Mouse (Mus musculus): ENCODE data around the gene Hba-a1.
A peak's percentile ranks its signal among the peaks of the same experiment; 100 is the strongest.
"Not testable (repeated sequence)": the region's sequence is repeated elsewhere in the genome, so short reads cannot be mapped to it uniquely, and the experiment has no call there.

Hba-a1 gene

DNA sequence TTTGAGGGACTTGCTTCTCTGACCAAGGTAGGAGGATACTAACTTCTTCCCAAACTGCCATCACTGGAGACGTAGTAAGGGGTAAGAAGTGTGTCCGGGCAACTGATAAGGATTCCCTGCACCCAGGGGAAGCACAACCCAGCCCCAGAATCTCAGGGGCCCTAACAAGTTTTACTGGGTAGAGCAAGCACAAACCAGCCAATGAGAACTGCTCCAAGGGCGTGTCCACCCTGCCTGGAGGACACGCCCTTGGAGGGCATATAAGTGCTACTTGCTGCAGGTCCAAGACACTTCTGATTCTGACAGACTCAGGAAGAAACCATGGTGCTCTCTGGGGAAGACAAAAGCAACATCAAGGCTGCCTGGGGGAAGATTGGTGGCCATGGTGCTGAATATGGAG is 12.9 kb downstream of the Hba-a1 start, which contains the start of gene Hba-a2:
Gene Hba-a2 (plus strand): TSS at position 287 of the 400 bp plus-strand sequence.
- DNase-seq (ENCODE audit: low spot score in 2 of 2), result not testable (repeated sequence)

GRCm38 (mm10) chr11:32297417-32297816 is 14.1 kb downstream of the Hba-a1 start:
- DNase-seq (ENCODE audit: low spot score in 2 of 2), result not testable (repeated sequence)

DNA sequence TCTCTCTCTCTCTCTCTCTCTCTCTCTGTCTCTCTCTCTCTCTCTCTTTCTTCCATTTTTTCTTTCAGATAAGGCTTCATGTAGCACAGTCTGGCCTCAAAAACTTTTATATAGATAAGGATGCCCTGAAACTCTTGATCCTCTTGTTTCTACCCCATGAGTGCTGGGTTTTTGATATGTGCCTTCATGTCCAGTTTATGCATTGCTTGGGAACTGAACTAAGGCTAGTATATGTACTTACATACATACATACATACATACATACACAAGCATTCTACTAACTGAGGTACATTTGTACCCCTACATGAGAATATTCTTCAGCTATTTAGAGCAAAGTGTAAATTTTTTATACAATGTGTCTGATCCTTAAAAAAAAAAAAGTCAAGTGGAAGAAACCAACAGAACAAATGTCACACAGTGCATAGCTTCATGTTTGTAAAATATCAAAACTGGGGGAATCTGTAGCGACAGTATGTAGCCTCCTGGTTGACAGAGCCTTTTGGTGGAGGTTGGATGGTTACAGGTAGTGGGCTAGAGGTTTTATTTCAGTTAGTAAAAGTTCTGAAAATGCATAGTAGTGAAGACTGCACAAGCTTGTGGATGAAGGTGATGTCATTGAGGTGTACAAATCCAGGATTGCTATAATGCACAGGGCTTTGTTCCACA is 14.7 kb downstream of the Hba-a1 start:
- DNase-seq (ENCODE audit: low spot score in 2 of 2), result no peak

DNA sequence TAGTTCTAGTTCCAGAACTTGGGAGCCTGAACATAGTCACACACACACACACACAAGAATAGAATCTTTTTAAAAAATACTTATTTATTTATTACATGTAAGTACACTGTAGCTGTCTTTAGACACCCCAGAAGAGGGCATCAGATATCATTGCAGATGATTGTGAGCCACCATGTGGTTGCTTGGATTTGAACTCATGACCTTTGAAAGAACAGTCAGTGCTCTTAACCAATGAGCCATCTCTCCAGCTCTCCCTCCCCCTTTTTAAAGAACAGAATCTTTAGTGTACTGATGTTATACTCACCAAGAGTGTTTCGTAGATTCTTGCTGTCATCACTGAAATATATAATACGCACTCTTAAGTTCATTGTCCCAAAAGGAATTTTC is 15.2 kb downstream of the Hba-a1 start:
- no peak for DNase-seq (ENCODE audit: low spot score in 2 of 2)

DNA sequence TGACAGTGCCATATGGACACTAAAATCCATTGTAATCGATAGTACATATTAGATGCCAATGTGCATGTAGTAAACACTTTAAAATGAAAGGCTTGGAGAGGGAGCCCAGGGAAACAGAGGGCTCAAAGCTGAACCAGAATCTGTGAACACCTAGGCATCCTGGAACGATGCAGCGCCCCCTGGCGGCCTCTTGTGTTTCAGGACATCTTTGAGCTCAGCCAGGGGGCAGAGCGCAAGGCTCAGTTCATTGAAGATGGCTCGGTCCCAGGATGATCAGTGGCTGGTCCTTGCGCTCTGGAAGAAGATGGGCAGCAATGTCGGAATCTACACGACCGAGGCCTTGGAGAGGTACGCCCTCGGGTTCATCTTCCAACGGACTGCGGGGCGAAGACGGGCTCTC is 16.6 kb downstream of the Hba-a1 start, which contains the start of gene Hbq1a:
Gene Hbq1a (plus strand): TSS at position 205 of the 400 bp plus-strand sequence.
- DNase-seq (ENCODE audit: low spot score in 2 of 2), result peak in 1 of 2 experiments; percentile 32

- DNase-seq (ENCODE audit: low spot score in 2 of 2), result no peak
These were observed 17.3 kb downstream of the Hba-a1 start for GRCm38 (mm10) chr11:32300279-32301267.

- no peak for DNase-seq (ENCODE audit: low spot score in 2 of 2)
These were observed 18.2 kb downstream of the Hba-a1 start for GRCm38 (mm10) chr11:32301506-32301905.

GRCm38 (mm10) chr11:32302824-32303419 is 19.6 kb downstream of the Hba-a1 start:
- no peak for DNase-seq (ENCODE audit: low spot score in 2 of 2)

- no peak for DNase-seq (ENCODE audit: low spot score in 2 of 2)
These were observed 20.1 kb downstream of the Hba-a1 start for GRCm38 (mm10) chr11:32303455-32303854.

GRCm38 (mm10) chr11:32307006-32307405 is 23.7 kb downstream of the Hba-a1 start:
- no peak for DNase-seq (ENCODE audit: low spot score in 2 of 2)

- DNase-seq (ENCODE audit: low spot score in 2 of 2), result no peak
These were observed 26.1 kb downstream of the Hba-a1 start for GRCm38 (mm10) chr11:32309446-32309845.

DNA sequence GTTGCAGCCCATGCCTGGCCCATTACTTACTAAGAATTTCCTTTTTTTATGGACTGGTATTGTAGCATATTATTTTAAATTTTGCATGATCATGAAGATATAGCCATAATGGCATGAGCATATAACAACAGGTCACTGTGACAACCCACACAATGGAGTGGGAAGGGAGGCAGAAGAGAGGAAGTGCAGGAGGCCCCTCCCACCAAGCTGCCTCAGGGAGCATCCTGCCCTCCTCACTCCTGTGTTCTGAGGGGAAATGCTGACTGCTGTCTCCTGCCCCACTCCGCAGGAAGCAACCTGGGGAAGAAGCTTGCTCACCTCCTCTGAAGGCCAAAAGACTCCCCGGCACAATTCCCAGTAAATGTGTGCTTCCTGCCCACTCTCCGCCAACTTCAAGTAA is 26.6 kb downstream of the Hba-a1 start:
- DNase-seq (ENCODE audit: low spot score in 2 of 2), result no peak

GRCm38 (mm10) chr11:32316009-32316408 is 32.7 kb downstream of the Hba-a1 start:
- DNase-seq (ENCODE audit: low spot score in 2 of 2), result no peak

- DNase-seq (ENCODE audit: low spot score in 2 of 2), result no peak
These were observed 37.3 kb downstream of the Hba-a1 start for GRCm38 (mm10) chr11:32320507-32321195.

- peak; percentile 47 to 72 for DNase-seq (ENCODE audit: low spot score in 2 of 2)
These were observed 37.9 kb downstream of the Hba-a1 start for GRCm38 (mm10) chr11:32321196-32321565.

DNA sequence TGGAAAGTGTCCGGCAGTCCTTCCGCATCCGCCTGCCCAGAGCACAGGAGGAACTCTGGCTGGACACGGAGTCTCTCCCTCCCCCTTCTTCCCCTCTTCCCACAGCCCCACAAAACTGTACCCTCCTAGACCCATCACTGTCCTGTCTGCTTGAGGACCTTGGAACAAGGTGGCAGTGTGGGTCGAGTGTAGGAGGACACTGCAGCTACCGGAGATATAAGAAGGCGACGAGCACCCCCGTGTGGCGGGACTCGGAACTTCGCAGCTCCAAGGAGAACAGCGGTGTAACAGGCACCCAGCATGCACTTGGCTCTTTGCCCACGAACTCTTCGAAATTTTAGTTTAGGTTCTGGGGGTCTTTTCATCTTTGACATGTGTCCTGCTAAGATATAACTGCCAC is 41.3 kb downstream of the Hba-a1 start:
- peak; percentile 67 to 86 for DNase-seq (ENCODE audit: low spot score in 2 of 2)

- DNase-seq (ENCODE audit: low spot score in 2 of 2), result no peak
These were observed 47.8 kb downstream of the Hba-a1 start for GRCm38 (mm10) chr11:32331075-32331474.

- DNase-seq (ENCODE audit: low spot score in 2 of 2), result no peak
These were observed 48.5 kb downstream of the Hba-a1 start for GRCm38 (mm10) chr11:32331861-32332260.

GRCm38 (mm10) chr11:32333235-32333634 is 49.9 kb downstream of the Hba-a1 start:
- no peak for DNase-seq (ENCODE audit: low spot score in 2 of 2)
